Mouse (Mus musculus) kidney, postnatal 0 days (tissue): ENCODE measurements around the gene Slpi. TPM values are rescaled to one million over a fixed set of nuclear protein-coding genes. Genes with fewer than 3 reads are reported as not detected.

Experiments used
- ATAC-seq: fragments of 200-750 bp; cut with Nextera tagmentation; replicated peaks from 2 replicates; pipeline ENCODE4 v1.8.0; 2017; ENCODE audit warnings: low read depth, moderate number of reproducible peaks, moderate TSS enrichment, moderate library complexity; ENCODE audit not compliant: low FRiP score
- DNase-seq: peaks from one replicate; pipeline ENCODE4 v3.0.0-alpha.2; 2016; ENCODE audit warnings: low spot score
- H3K27ac ChIP-seq: fragments of 300-500 bp; sonication (generic); 2 replicates; pipeline ENCODE4 v1.5.1; 2014; ENCODE audit warnings: mild to moderate bottlenecking
- H3K27me3 ChIP-seq: fragments of 300-500 bp; sonication (generic); 2 replicates; pipeline ENCODE4 v1.6.1; 2014; ENCODE audit warnings: low read length, mixed read lengths; ENCODE audit not compliant: insufficient read depth
- H3K36me3 ChIP-seq: fragments of 300-500 bp; sonication (generic); 2 replicates; pipeline ENCODE4 v1.6.1; 2014; ENCODE audit warnings: low read length, mixed read lengths; ENCODE audit not compliant: insufficient read depth
- H3K4me1 ChIP-seq: fragments of 300-500 bp; sonication (generic); replicated peaks from 2 replicates; pipeline ENCODE4 v1.6.1; 2014; ENCODE audit warnings: antibody characterized with exemption, low read length, mixed read lengths; ENCODE audit not compliant: insufficient read depth
- H3K4me2 ChIP-seq: fragments of 300-500 bp; sonication (generic); 2 replicates; pipeline ENCODE4 v1.6.1; 2014; ENCODE audit warnings: mild to moderate bottlenecking, low read length, moderate library complexity, mixed read lengths
- H3K4me3 ChIP-seq: fragments of 300-500 bp; sonication (generic); replicated peaks from 2 replicates; pipeline ENCODE4 v1.5.1; 2014; ENCODE audit warnings: low read depth, low read length
- H3K9ac ChIP-seq: fragments of 300-500 bp; sonication (generic); 2 replicates; pipeline ENCODE4 v1.6.1; 2014; ENCODE audit warnings: low read depth, low read length
- H3K9me3 ChIP-seq: fragments of 300-500 bp; sonication (generic); replicated peaks from 2 replicates; pipeline ENCODE4 v1.6.1; 2016; ENCODE audit warnings: low read length, inconsistent platforms, mixed read lengths
- CTCF ChIP-seq: IDR thresholded peaks from 2 replicates; pipeline ENCODE4 v1.5.1; 2016; ENCODE audit warnings: antibody characterized with exemption, low read depth, mild to moderate bottlenecking, moderate library complexity
- WGBS: fragments of 180-500 bp; shearing (Covaris S2); extraction: QIAGEN DNeasy Blood & Tissue Kit; methylation state at CpG from one replicate; pipeline ENCODE4 v1.1.7; 2014; 5-methylcytosine and 5-hydroxymethylcytosine counted together
- polyA plus RNA-seq: library from polyadenylated mRNA; unstranded; fragments of >200 nt; fragmentation: Nextera tagmentation; extraction: Ambion mirVana; gene quantifications from 2 replicates; pipeline ENCODE4 v1.2.1, GENCODE M21; 2015

Gene Slpi
- 4.8 and 9.6 TPM in 2 replicates for polyA plus RNA-seq

DNA sequence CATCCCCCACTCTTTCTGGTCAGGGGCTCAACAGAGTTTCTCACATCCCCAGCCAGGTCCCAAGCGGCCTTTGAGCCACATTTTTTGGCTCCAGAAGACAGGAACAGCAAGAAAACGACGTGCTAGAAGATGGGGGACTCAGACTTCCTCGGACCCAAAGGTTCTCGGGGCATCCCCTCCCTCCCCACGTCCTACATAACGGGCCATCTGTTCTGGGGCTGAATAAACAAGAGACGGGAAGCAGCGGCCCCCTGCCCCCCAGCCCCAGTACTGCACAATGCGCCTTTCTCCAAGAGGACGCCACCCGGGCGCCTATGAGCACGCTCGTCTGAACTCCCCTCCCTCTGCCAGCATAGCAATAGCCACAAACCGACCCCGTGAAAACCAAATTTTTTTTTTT, at the start of gene Slpi:
Slpi (minus strand) TSS at position 76 of the 400 bp plus-strand sequence.
- DNase-seq (peak; percentile 23), ATAC-seq (no peak)
- peaks cover 9% of the 10 kb centered on the region; the same call in 1 of the 2 replicates for H3K27me3 ChIP-seq
- H3K4me3 ChIP-seq = peak within 1 kb of the TSS; percentile 38
- peak within 1 kb of the TSS; percentile 61 for H3K4me2 ChIP-seq
- TF ChIP-seq CTCF = no peak
- WGBS = 1% methylated on average over 17 of the region's 17 CpGs
- H3K27ac ChIP-seq = no peak within 1 kb of the TSS
- H3K9me3 ChIP-seq = no peaks in the 10 kb centered on the region
- peak within 1 kb of the TSS; percentile 6; the same call in 1 of the 2 replicates for H3K9ac ChIP-seq
- H3K4me1 ChIP-seq = 0 out of 2 replicates have a peak, but pooled peaks cover 5% of the 10 kb centered on the region
- H3K36me3 ChIP-seq = no peaks in the 10 kb centered on the region

DNA sequence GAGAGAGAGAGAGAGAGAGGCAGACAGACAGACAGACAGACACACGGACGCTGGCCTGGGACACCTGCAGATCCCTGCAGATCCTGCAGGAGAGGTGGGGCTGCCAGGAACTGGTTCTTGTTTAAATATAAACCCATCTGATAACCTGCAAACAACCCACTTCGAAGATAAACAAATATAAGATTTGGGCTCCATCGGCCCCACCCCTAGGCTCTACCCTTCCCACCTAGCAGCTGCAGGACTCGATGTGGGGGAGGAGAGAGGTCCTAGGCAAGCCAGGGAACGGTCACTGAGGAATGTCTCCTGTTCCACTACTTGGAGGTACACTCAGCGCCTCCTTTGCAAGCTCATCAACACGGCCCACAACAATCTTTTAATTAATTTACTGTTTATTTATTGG, 49.4 kb upstream of the Slpi start:
- peak overlapping the region; percentile 63 for H3K4me2 ChIP-seq
- H3K27me3 ChIP-seq = no peaks in the 10 kb centered on the region
- no peaks in the 10 kb centered on the region for H3K9me3 ChIP-seq
- ATAC-seq (no peak), DNase-seq (no peak)
- H3K4me3 ChIP-seq = no peak overlapping the region
- H3K27ac ChIP-seq = peak overlapping the region; percentile 93
- H3K36me3 ChIP-seq = no peaks in the 10 kb centered on the region
- 22% methylated on average over 8 of the region's 8 CpGs for WGBS
- TF ChIP-seq CTCF = no peak
- H3K4me1 ChIP-seq = peaks cover 48% of the 10 kb centered on the region
- H3K9ac ChIP-seq = 0 out of 2 replicates have a peak overlapping the region, but pooled peaks have one; percentile 9

DNA sequence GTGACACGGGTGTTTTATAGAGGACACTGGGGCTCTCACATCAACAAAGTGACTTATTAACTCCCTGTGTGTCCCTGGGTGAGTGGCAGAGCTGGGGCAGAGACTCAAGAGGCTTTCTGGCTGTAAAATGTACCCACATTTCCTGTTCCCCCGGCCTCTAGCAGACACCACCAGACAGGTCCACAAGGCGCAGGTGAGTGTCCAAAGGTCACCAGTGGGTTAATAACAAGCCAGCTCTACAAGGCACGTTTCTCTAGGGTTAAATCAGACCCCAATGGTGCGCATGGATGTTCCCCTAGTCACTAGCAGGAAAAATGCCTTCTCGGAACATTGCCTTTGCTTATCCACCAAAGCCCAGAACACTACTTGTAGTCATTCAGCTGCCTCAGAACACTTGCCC, 48.8 kb upstream of the Slpi start:
- H3K9me3 ChIP-seq = no peaks in the 10 kb centered on the region
- peak overlapping the region; percentile 42; the same call in 1 of the 2 replicates for H3K9ac ChIP-seq
- peaks cover 54% of the 10 kb centered on the region for H3K4me1 ChIP-seq
- no peak for TF ChIP-seq CTCF
- H3K27ac ChIP-seq = peak overlapping the region; percentile 93
- DNase-seq (no peak), ATAC-seq (no peak)
- peak overlapping the region; percentile 63 for H3K4me2 ChIP-seq
- no peaks in the 10 kb centered on the region for H3K27me3 ChIP-seq
- 18% methylated on average over 6 of the region's 6 CpGs for WGBS
- H3K4me3 ChIP-seq = no peak overlapping the region
- H3K36me3 ChIP-seq = no peaks in the 10 kb centered on the region

- no peaks in the 10 kb centered on the region for H3K9me3 ChIP-seq
- DNase-seq (peak; percentile 79), ATAC-seq (peak; percentile 45)
- peaks cover 61% of the 10 kb centered on the region for H3K4me1 ChIP-seq
- H3K27me3 ChIP-seq = no peaks in the 10 kb centered on the region
- H3K36me3 ChIP-seq = no peaks in the 10 kb centered on the region
- 35% methylated on average over 3 of the region's 3 CpGs for WGBS
- TF ChIP-seq CTCF = no peak
- H3K4me3 ChIP-seq = no peak overlapping the region; the same call in 1 of the 2 replicates
- peak overlapping the region; percentile 93 for H3K27ac ChIP-seq
- H3K9ac ChIP-seq = peak overlapping the region; percentile 52; the same call in 1 of the 2 replicates
- peak overlapping the region; percentile 63 for H3K4me2 ChIP-seq
Measured at GRCm38 (mm10) chr2:164436961-164437360, 48.1 kb upstream of the Slpi start.

GRCm38 (mm10) chr2:164436215-164436913, 47.5 kb upstream of the Slpi start:
- no peak for DNase-seq
- peak overlapping the region; percentile 63 for H3K4me2 ChIP-seq
- H3K27ac ChIP-seq = peak overlapping the region; percentile 93
- no peaks in the 10 kb centered on the region for H3K9me3 ChIP-seq
- H3K4me1 ChIP-seq = peaks cover 67% of the 10 kb centered on the region
- no peaks in the 10 kb centered on the region for H3K27me3 ChIP-seq
- H3K36me3 ChIP-seq = no peaks in the 10 kb centered on the region
- no peak overlapping the region for H3K4me3 ChIP-seq
- no peak for TF ChIP-seq CTCF
- H3K9ac ChIP-seq = peak overlapping the region; percentile 52
- no peak for ATAC-seq
- WGBS = 24% methylated on average over 8 of the region's 8 CpGs

- DNase-seq = no peak
- WGBS = 19% methylated on average over 5 of the region's 5 CpGs
Measured at GRCm38 (mm10) chr2:164435216-164436090, 46.6 kb upstream of the Slpi start.

More at GRCm38 (mm10) chr2:164435216-164436090, 46.6 kb upstream of the Slpi start:
- ATAC-seq = no peak
- Histone ChIP-seq H3K27me3 (no peaks in the 10 kb centered on the region), H3K4me3 (no peak overlapping the region), H3K4me2 (peak overlapping the region; percentile 63), H3K4me1 (peaks cover 75% of the 10 kb centered on the region), H3K27ac (peak overlapping the region; percentile 93), H3K36me3 (no peaks in the 10 kb centered on the region), H3K9ac (peak overlapping the region; percentile 27; the same call in 1 of the 2 replicates), H3K9me3 (no peaks in the 10 kb centered on the region)
- TF ChIP-seq CTCF = no peak
